Mouse (Mus musculus) left cerebral cortex, postnatal 14 days (tissue): ENCODE data around the gene Brinp2. TPM values are rescaled to one million over a fixed set of nuclear protein-coding genes. Genes with fewer than 3 reads are reported as not detected.

Experiments
- DNase-seq, 2 experiments: peaks; one replicate each; pipeline ENCODE4 v3.0.0; 2021 to 2022; ENCODE audit warnings: low spot score in 2 of 2, mixed read lengths in 1 of 2
- intact Hi-C: fragments of 180-260 bp; cut with DNase I; formaldehyde crosslinking; loops from one replicate; pipeline ENCODE4 v1.15.1; 2025
- long read RNA-seq, 2 experiments: library from polyadenylated mRNA; stranded (forward); transcript quantifications; one replicate each; pipeline ENCODE4 v2.0.0; 2021
- total RNA-seq, 2 experiments: library from RNA; stranded (reverse); gene quantifications; 2 replicates each; pipeline ENCODE4 v1.2.3; 2021

Brinp2 gene
- total RNA-seq = 100 to 1,000 TPM; 123 to 144 TPM
- long read RNA-seq, experiment 1, full-length matches to known transcripts = 119 of 168 reads
- long read RNA-seq, experiment 1, partial matches to known transcripts = 14 of 168 reads
- long read RNA-seq, experiment 1, other reads (novel, unspliced or antisense) = 35 of 168 reads
- long read RNA-seq, experiment 2, full-length matches to known transcripts = 80 of 120 reads
- long read RNA-seq, experiment 2, partial matches to known transcripts = 9 of 120 reads
- long read RNA-seq, experiment 2, other reads (novel, unspliced or antisense) = 31 of 120 reads

DNA sequence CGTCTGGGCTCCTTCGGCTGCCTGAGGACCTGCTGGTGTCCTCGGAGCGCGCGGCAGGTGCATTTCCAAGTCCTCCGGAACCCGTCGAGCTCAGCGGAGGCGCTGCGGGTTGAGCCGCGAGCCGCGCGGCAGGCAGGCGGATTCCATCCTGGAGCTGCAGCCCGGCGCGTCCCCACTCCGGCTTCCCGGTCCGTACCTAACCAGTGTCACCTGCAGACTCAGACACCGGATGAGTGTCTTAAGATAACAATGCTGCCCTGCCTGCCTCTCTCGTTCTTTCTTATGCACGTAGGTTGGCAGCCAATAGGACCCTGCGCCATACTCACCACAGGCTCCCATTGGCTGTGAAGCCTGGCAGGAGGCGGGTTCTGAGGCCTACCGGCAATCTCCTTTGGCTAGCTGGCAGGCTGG is at the start of gene Brinp2:
Brinp2 (minus strand) TSS at position 276 of the 411 bp plus-strand sequence.
- intact Hi-C loops = loop anchor here (5.0 to 10.0 kb wide), 4 partner anchors 51 to 611 kb away; no protein-coding TSS in a partner anchor
- DNase-seq = peak; percentile 94 to 95

- DNase-seq = peak in 1 of 2 experiments; percentile 23
- intact Hi-C loops = no loop called here
Measured at GRCm38 (mm10) chr1:158400898-158401297, 44.8 kb upstream of the Brinp2 start.

DNA sequence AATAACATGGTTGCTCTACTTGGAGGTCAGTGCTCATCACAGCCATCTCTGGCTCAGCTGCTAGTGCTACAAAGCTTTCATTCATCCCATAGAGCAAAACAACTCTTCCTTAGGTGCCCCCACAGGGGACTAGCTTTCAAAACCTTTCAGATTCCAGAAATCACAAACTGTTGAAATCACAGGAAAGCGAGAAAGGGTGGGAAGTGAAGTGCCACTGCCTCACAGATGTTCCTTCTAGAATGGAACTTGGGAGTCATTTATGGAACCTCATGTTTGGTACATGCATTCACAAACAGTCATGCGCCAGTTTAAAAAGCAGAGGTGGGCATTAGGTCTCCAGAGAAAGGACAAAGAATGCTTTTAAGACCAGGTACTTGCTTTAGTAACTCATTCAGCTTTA is 40.9 kb upstream of the Brinp2 start:
- intact Hi-C loops = no loop called here
- DNase-seq = peak in 1 of 2 experiments; percentile 40

GRCm38 (mm10) chr1:158390693-158391092 is 34.6 kb upstream of the Brinp2 start:
- intact Hi-C loops = no loop called here
- no peak for DNase-seq

DNA sequence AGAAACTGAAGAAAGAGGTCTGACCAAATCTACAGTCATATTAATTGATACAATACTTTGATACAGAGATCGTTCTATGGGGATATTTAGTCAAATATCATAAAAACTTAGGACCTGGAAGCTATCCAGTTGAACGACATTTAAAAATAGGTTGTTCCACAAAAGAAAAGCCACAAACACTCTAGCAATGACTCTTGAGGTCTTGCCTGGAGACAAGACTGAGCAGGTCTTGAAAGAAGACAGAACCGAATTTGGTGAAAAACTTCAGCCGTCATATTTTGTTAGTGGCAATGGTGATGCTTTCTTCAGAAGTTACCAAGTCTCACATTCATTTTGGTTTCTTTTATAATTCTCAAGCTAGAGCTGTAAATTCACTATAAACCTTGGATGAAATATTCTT is 32.9 kb upstream of the Brinp2 start:
- intact Hi-C loops = no loop called here
- no peak for DNase-seq

GRCm38 (mm10) chr1:158386781-158387180 is 30.7 kb upstream of the Brinp2 start:
- intact Hi-C loops = no loop called here
- no peak for DNase-seq

GRCm38 (mm10) chr1:158385311-158385710 is 29.2 kb upstream of the Brinp2 start:
- DNase-seq = no peak
- intact Hi-C loops = no loop called here

DNA sequence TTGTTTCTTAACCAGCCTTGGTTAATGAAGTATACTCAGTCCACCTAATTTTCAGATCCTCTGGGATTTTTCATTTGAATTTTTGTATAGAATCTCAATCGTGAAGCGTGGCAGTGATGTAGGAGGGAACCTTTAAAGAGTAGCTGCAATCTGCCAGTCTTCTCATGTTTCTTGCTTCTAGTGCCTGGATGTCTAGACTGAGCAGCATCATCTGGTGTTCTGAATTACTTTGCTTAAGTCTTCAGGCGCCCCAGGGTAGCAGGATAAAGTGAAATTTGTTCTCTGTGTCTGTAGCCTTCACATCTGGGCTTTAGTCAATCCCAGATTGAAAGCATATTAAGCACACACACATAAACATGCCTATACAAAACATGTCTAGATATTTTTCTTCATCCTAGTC is 27.1 kb upstream of the Brinp2 start:
- no peak for DNase-seq
- intact Hi-C loops = no loop called here

DNA sequence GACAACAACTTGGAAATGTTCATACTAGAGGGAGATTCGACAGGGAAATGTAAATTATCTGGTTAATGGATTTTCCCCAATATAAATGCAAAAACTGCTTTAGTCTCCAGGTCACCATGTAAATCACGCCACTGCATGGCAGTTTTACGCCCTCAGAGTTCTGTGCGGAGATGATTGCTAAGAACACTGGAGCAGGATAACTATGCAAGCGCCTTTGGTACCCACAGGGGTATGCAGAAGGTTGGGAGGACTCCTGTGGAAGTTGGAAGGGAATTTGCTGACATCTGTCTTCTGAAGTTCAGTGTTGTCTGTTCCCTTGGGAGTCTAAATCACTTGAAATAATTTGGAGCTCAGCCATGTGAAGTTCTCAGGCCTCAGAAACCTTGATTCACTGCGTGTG is 26.2 kb upstream of the Brinp2 start:
- intact Hi-C loops = no loop called here

GRCm38 (mm10) chr1:158364461-158364860 is 8.3 kb upstream of the Brinp2 start:
- intact Hi-C loops = no loop called here
- peak; percentile 37 to 50 for DNase-seq

More for the DNA sequence above, 26.2 kb upstream of the Brinp2 start:
- DNase-seq = no peak

GRCm38 (mm10) chr1:158362292-158363101 is 6.4 kb upstream of the Brinp2 start:
- intact Hi-C loops = no loop called here
- peak; percentile 26 to 38 for DNase-seq

DNA sequence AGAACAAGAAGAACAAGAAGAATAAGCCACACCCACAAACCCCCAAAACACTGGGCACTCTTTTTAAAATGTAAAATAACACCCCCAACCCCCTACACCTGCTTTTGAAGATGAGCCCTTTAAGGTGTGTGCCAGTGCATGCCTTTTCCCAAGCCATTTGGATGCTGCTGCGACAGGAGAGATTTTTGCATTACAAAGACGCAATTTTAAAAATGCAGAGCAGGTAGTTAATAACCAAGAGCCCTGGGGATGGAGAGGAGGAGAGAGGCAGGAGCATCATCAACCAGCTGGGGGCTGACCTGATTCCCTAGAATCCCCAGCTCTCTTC is 5.8 kb upstream of the Brinp2 start, which contains the start of gene Astn1:
Astn1 (plus strand) TSS at position 310 of the 328 bp plus-strand sequence.
- intact Hi-C loops = no loop called here
- DNase-seq = peak in 1 of 2 experiments; percentile 14

DNA sequence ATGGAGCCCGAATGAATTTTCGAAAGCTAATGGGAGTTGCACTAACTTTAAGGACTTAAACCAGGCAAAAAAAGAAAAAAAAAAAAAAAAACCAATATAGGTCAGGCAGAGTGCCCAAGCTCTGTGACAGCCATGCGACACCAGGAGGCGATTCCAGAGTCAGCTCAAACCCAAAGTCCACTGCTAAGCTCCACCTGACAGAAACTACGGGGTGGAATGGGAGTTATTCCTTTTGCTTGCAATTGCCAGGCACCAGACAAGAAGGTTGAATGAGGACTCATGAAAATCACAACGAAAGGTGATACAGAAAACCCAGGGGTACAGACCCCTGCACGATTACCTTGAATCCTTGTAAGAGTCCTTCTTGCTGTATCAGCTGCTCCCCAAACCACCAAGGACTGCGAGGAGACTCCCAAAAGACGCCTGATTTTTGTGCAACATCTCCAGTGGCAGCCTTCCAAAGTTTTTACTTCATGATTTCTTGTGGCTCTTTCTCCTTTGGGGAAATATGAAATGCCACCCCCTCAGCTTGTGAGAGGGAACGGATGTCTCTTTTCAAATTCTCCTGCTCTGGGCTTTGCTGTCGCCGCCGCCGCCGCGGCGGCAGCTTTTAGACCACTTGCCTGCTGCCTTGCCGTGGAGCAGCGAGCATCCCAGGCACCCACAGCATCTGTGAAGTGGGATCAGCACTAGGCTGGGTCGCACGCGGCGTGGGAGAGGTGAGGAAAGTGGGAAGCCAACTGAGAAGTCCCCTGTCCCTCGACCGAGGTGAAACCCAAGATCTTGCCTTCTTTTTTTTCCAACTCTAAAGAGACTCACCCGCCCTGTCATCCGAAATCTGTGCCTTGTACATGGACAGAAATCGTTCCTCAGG is 712 bp downstream of the Brinp2 start:
- intact Hi-C loops = loop anchor here (5.0 to 10.0 kb wide), 4 partner anchors 52 to 611 kb away; no protein-coding TSS in a partner anchor

GRCm38 (mm10) chr1:158353656-158354371 is 2.3 kb downstream of the Brinp2 start:
- intact Hi-C loops = loop anchor here (10.0 kb wide), 2 partner anchors 301 to 609 kb away; no protein-coding TSS in a partner anchor
- DNase-seq = peak in 1 of 2 experiments; percentile 55

More for the DNA sequence above, 712 bp downstream of the Brinp2 start:
- peak; percentile 55 to 67 for DNase-seq

DNA sequence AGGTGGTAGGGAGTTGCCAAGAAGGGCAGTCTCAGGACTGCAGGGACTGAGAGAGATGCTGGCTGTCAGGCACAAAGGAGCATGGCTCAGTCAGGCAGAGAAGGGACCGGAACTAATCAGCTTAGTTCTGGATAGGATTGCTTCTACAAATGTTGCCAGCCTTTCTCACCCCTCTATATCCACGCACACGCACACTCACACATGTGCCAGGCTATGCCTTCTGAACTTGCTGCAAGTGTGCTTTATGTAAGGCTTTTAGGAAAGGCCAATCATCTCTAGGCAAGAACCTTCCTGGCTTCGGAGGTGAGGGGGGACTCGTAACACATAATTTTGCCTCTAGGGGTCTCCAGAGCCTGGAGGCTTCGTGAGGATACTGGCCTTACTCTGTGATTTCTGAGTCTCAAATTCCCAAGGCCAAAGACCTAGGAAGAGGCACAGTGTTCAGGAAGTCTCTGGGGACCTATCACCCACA is 12.8 kb downstream of the Brinp2 start:
- intact Hi-C loops = no loop called here
- no peak for DNase-seq

GRCm38 (mm10) chr1:158328839-158329238 is 27.3 kb downstream of the Brinp2 start:
- intact Hi-C loops = no loop called here
- DNase-seq = no peak

DNA sequence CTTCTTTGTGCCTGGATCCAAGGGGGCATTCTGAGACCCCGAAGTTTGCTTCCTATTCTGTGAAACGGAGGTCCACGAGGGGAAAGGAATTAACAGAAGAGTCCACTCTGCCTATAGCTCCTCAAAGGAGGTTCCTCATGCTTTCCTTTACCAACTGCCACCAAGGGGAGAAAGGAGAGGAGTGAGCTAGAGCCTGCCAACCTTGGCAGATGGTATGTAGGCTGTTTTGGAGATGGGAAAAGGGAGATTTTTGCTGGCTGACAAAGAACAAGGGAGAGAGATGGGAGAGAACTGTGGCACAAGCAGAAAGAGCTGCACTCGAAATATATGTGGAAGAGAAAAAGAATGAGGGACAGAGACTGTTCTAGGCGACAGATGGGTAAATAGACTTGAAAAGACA is 28.0 kb downstream of the Brinp2 start:
- DNase-seq = peak; percentile 51
- intact Hi-C loops = no loop called here

DNA sequence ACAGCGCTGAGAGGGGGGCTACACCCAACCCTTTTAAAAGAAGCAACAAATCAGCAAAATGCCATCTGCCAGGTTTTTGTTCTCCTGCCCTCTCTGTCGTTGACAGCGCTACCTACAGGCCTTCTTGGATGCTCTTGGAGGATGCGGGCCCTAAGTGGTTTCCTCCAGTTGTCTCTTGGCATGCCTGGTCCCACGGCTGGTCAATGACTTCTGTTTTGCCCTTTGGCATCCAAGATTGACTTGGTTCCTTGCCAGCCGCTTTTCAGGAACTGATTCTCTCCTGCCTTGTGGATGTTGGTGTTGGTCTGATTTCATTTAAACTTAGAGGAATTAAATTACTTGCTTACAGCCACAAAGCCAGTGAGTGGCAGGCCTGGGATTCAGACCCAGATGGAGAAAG is 32.8 kb downstream of the Brinp2 start:
- intact Hi-C loops = no loop called here
- DNase-seq = peak in 1 of 2 experiments; percentile 14
